Mouse (Mus musculus) cortical plate, adult 2 months (tissue): ENCODE data around the gene Cbwd1.

Experiments used
- CTCF ChIP-seq: fragments of 200-500 bp; IDR thresholded peaks from 2 replicates; pipeline ENCODE4 v1.5.1; 2011; ENCODE audit warnings: mild to moderate bottlenecking, control low read depth, low read length; ENCODE audit not compliant: insufficient read depth; ENCODE audit errors: extremely low read depth
- POLR2A ChIP-seq: fragments of 200-500 bp; IDR thresholded peaks from 2 replicates; pipeline ENCODE4 v1.6.1; 2011; ENCODE audit warnings: mild to moderate bottlenecking, low read length, control low read depth; ENCODE audit not compliant: insufficient read depth; ENCODE audit errors: extremely low read depth

DNA sequence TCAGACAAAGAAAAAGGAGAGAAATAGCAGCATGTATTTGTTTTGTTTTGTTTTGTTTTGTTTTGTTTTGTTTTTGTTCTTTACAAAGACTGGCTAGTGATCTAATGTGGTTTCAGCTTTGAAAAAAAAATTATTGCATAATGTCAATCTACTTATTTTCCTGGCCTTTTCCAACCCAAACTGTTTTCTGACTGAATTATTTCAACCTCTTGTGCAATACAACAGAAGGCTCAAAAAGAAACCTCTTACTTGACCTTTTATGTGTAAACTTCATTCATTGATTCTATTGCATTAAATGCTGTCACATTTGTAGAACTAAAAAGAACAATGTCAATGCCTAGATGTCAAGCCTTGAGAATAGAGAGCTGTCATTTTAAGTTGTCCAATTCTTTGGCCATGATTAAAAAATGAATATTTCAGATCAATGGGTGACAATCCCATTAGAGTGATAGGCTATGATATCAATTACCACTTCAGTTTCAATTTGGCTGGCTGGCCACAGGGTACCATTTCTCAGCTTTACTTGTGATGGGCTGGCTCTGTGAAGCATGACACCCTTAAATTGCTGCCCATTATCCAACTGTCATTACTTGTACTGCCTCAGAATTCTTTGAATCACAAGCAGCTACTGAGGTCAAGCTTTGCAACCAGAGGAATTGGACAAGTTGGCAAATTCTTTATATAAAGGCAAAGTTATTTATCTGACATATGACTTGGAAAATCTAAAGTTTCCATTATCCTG, 15.7 kb downstream of the Cbwd1 start:
- TF ChIP-seq CTCF (no peak), POLR2A (no peak)
